Mouse (Mus musculus) erythroblast, embryonic 14.5 days (primary cell): ENCODE data around the gene Hectd4. TPM values are rescaled to one million over a fixed set of nuclear protein-coding genes. Genes with fewer than 3 reads are reported as not detected.

Source experiments
- H3K27me3 ChIP-seq: 2 replicates; pipeline ENCODE4 v1.6.1; 2012; ENCODE audit warnings: inconsistent platforms; ENCODE audit not compliant: control insufficient read depth
- H3K36me3 ChIP-seq: 2 replicates; pipeline ENCODE4 v1.6.1; 2012; ENCODE audit warnings: mild to moderate bottlenecking, inconsistent platforms; ENCODE audit not compliant: control insufficient read depth
- H3K4me1 ChIP-seq: 2 replicates; pipeline ENCODE4 v1.6.1; 2012; ENCODE audit warnings: inconsistent platforms; ENCODE audit not compliant: control insufficient read depth
- H3K4me3 ChIP-seq: replicated peaks from 2 replicates; pipeline ENCODE3; 2012; ENCODE audit warnings: moderate library complexity, mild to moderate bottlenecking, inconsistent platforms
- H3K9me3 ChIP-seq: 2 replicates; pipeline ENCODE4 v1.6.1; 2012; ENCODE audit warnings: low read length, inconsistent platforms, mixed read lengths; ENCODE audit not compliant: control insufficient read depth
- GATA1 ChIP-seq: IDR thresholded peaks from 2 replicates; pipeline ENCODE4 v1.6.1; 2012; ENCODE audit warnings: low read length, inconsistent platforms, mixed read lengths
- TAL1 ChIP-seq: IDR thresholded peaks from 3 replicates; pipeline ENCODE4 v1.6.1; 2012; ENCODE audit warnings: low read length, inconsistent platforms, mixed read lengths
- polyA plus RNA-seq: library from polyadenylated mRNA; stranded (reverse); fragments of >175 nt; gene quantifications from 2 replicates; pipeline ENCODE4 v1.2.3, GENCODE M21; 2012

Gene Hectd4
- polyA plus RNA-seq, 1 experiment = 10.6 TPM

GRCm38 (mm10) chr5:121251813-121252212 is 31.8 kb downstream of the Hectd4 start:
- Histone ChIP-seq H3K27me3 (no peaks in the 10 kb centered on the region), H3K36me3 (peaks cover 96% of the 10 kb centered on the region), H3K4me1 (peaks cover 73% of the 10 kb centered on the region), H3K4me3 (no peak overlapping the region), H3K9me3 (no peaks in the 10 kb centered on the region)
- TF ChIP-seq TAL1 = no peak
- no peak for TF ChIP-seq GATA1

- Histone ChIP-seq H3K27me3 (no peaks in the 10 kb centered on the region), H3K9me3 (no peaks in the 10 kb centered on the region), H3K4me1 (peaks cover 67% of the 10 kb centered on the region), H3K4me3 (no peak overlapping the region), H3K36me3 (peaks cover 97% of the 10 kb centered on the region)
- TF ChIP-seq GATA1 (no peak), TAL1 (no peak)
Observed at GRCm38 (mm10) chr5:121253816-121254497, 33.9 kb downstream of the Hectd4 start.

GRCm38 (mm10) chr5:121254977-121255376 is 35.0 kb downstream of the Hectd4 start:
- no peaks in the 10 kb centered on the region for H3K27me3 ChIP-seq
- TF ChIP-seq GATA1 = no peak
- TF ChIP-seq TAL1 = no peak
- H3K4me1 ChIP-seq = peaks cover 62% of the 10 kb centered on the region
- no peak overlapping the region for H3K4me3 ChIP-seq
- H3K9me3 ChIP-seq = no peaks in the 10 kb centered on the region
- H3K36me3 ChIP-seq = peaks cover 97% of the 10 kb centered on the region

GRCm38 (mm10) chr5:121261806-121262205 is 41.8 kb downstream of the Hectd4 start:
- Histone ChIP-seq H3K4me3 (no peak overlapping the region), H3K36me3 (peaks cover 99% of the 10 kb centered on the region), H3K27me3 (no peaks in the 10 kb centered on the region), H3K4me1 (peaks cover 50% of the 10 kb centered on the region), H3K9me3 (no peaks in the 10 kb centered on the region)
- no peak for TF ChIP-seq TAL1

GRCm38 (mm10) chr5:121262415-121262814 is 42.4 kb downstream of the Hectd4 start:
- H3K36me3 ChIP-seq = peaks cover 99% of the 10 kb centered on the region
- H3K4me1 ChIP-seq = peaks cover 49% of the 10 kb centered on the region
- H3K27me3 ChIP-seq = no peaks in the 10 kb centered on the region
- no peak for TF ChIP-seq TAL1
- TF ChIP-seq GATA1 = no peak
- H3K9me3 ChIP-seq = no peaks in the 10 kb centered on the region
- no peak overlapping the region for H3K4me3 ChIP-seq

- Histone ChIP-seq H3K27me3 (no peaks in the 10 kb centered on the region), H3K36me3 (peaks cover 100% of the 10 kb centered on the region), H3K9me3 (no peaks in the 10 kb centered on the region), H3K4me1 (peaks cover 49% of the 10 kb centered on the region), H3K4me3 (no peak overlapping the region)
- no peak for TF ChIP-seq GATA1
- TF ChIP-seq TAL1 = no peak
Observed at GRCm38 (mm10) chr5:121264593-121264992, 44.6 kb downstream of the Hectd4 start.

- Histone ChIP-seq H3K27me3 (no peaks in the 10 kb centered on the region), H3K36me3 (peaks cover 99% of the 10 kb centered on the region), H3K9me3 (no peaks in the 10 kb centered on the region), H3K4me1 (peaks cover 58% of the 10 kb centered on the region), H3K4me3 (no peak overlapping the region)
- TF ChIP-seq TAL1 (no peak), GATA1 (no peak)
Observed at GRCm38 (mm10) chr5:121266741-121267382, 46.8 kb downstream of the Hectd4 start.

- H3K4me3 ChIP-seq = no peak overlapping the region
- H3K9me3 ChIP-seq = no peaks in the 10 kb centered on the region
- H3K36me3 ChIP-seq = peaks cover 99% of the 10 kb centered on the region
- peaks cover 40% of the 10 kb centered on the region for H3K4me1 ChIP-seq
- H3K27me3 ChIP-seq = no peaks in the 10 kb centered on the region
- TF ChIP-seq TAL1 (no peak), GATA1 (no peak)
Observed at GRCm38 (mm10) chr5:121271046-121271445, 51.0 kb downstream of the Hectd4 start.

GRCm38 (mm10) chr5:121276808-121277207 is 56.8 kb downstream of the Hectd4 start:
- TF ChIP-seq TAL1 (no peak), GATA1 (no peak)
- H3K27me3 ChIP-seq = no peaks in the 10 kb centered on the region
- no peaks in the 10 kb centered on the region for H3K9me3 ChIP-seq
- H3K36me3 ChIP-seq = peaks cover 99% of the 10 kb centered on the region
- H3K4me3 ChIP-seq = no peak overlapping the region
- peaks cover 6% of the 10 kb centered on the region for H3K4me1 ChIP-seq
